Mouse (Mus musculus): ENCODE measurements around the gene 2900011O08Rik.

The 2900011O08Rik gene

GRCm38 (mm10) chr16:14128977-14129376 lies 142.6 kb downstream of the 2900011O08Rik start:
- no peak for DNase-seq (ENCODE audit: extremely low read depth, insufficient read length, low spot score)

- no peak for DNase-seq (ENCODE audit: extremely low read depth, insufficient read length, low spot score)
Observed at GRCm38 (mm10) chr16:14130796-14131195, 144.4 kb downstream of the 2900011O08Rik start.

- DNase-seq (ENCODE audit: extremely low read depth, insufficient read length, low spot score), result no peak
Observed at GRCm38 (mm10) chr16:14131376-14131775, 145.0 kb downstream of the 2900011O08Rik start.

- DNase-seq (ENCODE audit: extremely low read depth, insufficient read length, low spot score), result no peak
Observed at GRCm38 (mm10) chr16:14131838-14132237, 145.4 kb downstream of the 2900011O08Rik start.

GRCm38 (mm10) chr16:14135014-14135413 lies 148.6 kb downstream of the 2900011O08Rik start:
- DNase-seq (ENCODE audit: extremely low read depth, insufficient read length, low spot score), result no peak

GRCm38 (mm10) chr16:14137976-14138561 lies 151.7 kb downstream of the 2900011O08Rik start:
- no peak for DNase-seq (ENCODE audit: extremely low read depth, insufficient read length, low spot score)

GRCm38 (mm10) chr16:14139106-14139505 lies 152.7 kb downstream of the 2900011O08Rik start:
- no peak for DNase-seq (ENCODE audit: extremely low read depth, insufficient read length, low spot score)

GRCm38 (mm10) chr16:14143298-14143697 lies 156.9 kb downstream of the 2900011O08Rik start:
- DNase-seq (ENCODE audit: extremely low read depth, insufficient read length, low spot score), result no peak

GRCm38 (mm10) chr16:14147712-14148111 lies 161.3 kb downstream of the 2900011O08Rik start:
- DNase-seq (ENCODE audit: extremely low read depth, insufficient read length, low spot score), result no peak

Measured in 3134 (cell line).